Mouse (Mus musculus) embryo, embryonic 10.5 days (tissue): ENCODE results near the gene Gale.

Source experiments
- DNase-seq: peaks from one replicate; pipeline ENCODE4 v3.0.0-alpha.2; 2015; ENCODE audit warnings: low spot score

Gale gene

DNA sequence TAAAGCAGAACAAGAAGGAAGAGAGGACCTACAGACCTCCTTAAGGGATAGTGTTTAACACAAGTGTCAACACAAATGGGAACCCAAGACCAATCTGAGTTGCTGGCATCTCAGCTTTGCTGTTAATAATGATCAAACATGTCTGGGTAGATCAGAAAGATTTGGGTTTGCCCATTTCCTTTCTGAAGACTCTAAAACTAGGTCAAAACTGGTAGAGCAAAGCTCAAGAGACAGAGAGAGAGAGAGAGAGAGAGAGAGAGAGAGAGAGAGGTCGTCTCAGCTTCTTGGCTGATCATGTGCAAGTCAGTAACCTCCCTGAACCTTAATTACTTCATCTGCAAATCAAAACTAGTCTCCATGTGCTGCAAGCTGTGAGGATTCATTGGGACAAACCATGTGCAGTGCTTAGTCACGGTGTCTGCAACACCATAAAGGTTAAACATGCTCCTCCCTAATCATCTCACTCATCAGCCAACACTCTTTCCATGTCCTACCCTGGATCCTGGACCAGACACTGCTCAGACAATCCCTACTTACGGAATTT is 52.6 kb downstream of the Gale start:
- DNase-seq: no peak
